Mouse (Mus musculus) kidney, embryonic 15.5 days (tissue): ENCODE measurements around the gene 1700125H20Rik. TPM values are rescaled to one million over a fixed set of nuclear protein-coding genes. Genes with fewer than 3 reads are reported as not detected.
"Not testable (repeated sequence)": the region's sequence is repeated elsewhere in the genome, so short reads cannot be mapped to it uniquely, and the experiment has no call there.

Experiments used
- ATAC-seq: fragments of 200-750 bp; cut with Nextera tagmentation; replicated peaks from 2 replicates; pipeline ENCODE4 v1.8.0; 2017; ENCODE audit warnings: moderate TSS enrichment; ENCODE audit not compliant: low FRiP score
- H3K27ac ChIP-seq: fragments of 300-500 bp; sonication (generic); 2 replicates; pipeline ENCODE4 v1.5.1; 2015; ENCODE audit warnings: mild to moderate bottlenecking, inconsistent platforms
- H3K27me3 ChIP-seq: fragments of 300-500 bp; sonication (generic); 2 replicates; pipeline ENCODE4 v1.6.1; 2015; ENCODE audit warnings: inconsistent platforms
- H3K36me3 ChIP-seq: fragments of 300-500 bp; sonication (generic); 2 replicates; pipeline ENCODE4 v1.6.1; 2015; ENCODE audit warnings: inconsistent platforms
- H3K4me1 ChIP-seq: fragments of 300-500 bp; sonication (generic); 2 replicates; pipeline ENCODE4 v1.6.1; 2015; ENCODE audit warnings: inconsistent platforms
- H3K4me2 ChIP-seq: fragments of 300-500 bp; sonication (generic); 2 replicates; pipeline ENCODE4 v1.6.1; 2015; ENCODE audit warnings: moderate library complexity, mild to moderate bottlenecking, inconsistent platforms
- H3K4me3 ChIP-seq: fragments of 300-500 bp; sonication (generic); replicated peaks from 2 replicates; pipeline ENCODE4 v1.5.1; 2015; ENCODE audit warnings: mild to moderate bottlenecking, inconsistent platforms
- H3K9ac ChIP-seq: fragments of 300-500 bp; sonication (generic); 2 replicates; pipeline ENCODE4 v1.6.1; 2015; ENCODE audit warnings: mild to moderate bottlenecking, inconsistent platforms
- H3K9me3 ChIP-seq: fragments of 300-500 bp; sonication (generic); replicated peaks from 2 replicates; pipeline ENCODE4 v1.6.1; 2016; ENCODE audit warnings: inconsistent platforms
- WGBS: fragments of 180-500 bp; shearing (Covaris S2); methylation state at CpG from one replicate; pipeline ENCODE4 v1.1.7; 2015; ENCODE audit warnings: mixed read lengths; 5-methylcytosine and 5-hydroxymethylcytosine counted together
- polyA plus RNA-seq: library from polyadenylated mRNA; unstranded; fragments of >200 nt; fragmentation: Nextera tagmentation; extraction: Ambion mirVana; gene quantifications from 2 replicates; pipeline ENCODE4 v1.2.1, GENCODE M21; 2015

Gene 1700125H20Rik
- polyA plus RNA-seq, 1 experiment from 2014 or later: 0.32 TPM

GRCm38 (mm10) chr11:85163014-85163413 is 7.2 kb upstream of the 1700125H20Rik start:
- H3K9me3 ChIP-seq, H3K9ac ChIP-seq, H3K27ac ChIP-seq, H3K4me3 ChIP-seq, H3K36me3 ChIP-seq, H3K4me2 ChIP-seq, H3K4me1 ChIP-seq, H3K27me3 ChIP-seq, ATAC-seq: not testable (repeated sequence)
- WGBS: 84% methylated on average over 1 of the region's 1 CpGs

GRCm38 (mm10) chr11:85164371-85164770 is 5.8 kb upstream of the 1700125H20Rik start:
- Histone ChIP-seq H3K9ac (no peak overlapping the region), H3K27ac (no peak overlapping the region), H3K4me1 (no peaks in the 10 kb centered on the region), H3K9me3 (no peaks in the 10 kb centered on the region), H3K4me3 (no peak overlapping the region), H3K4me2 (no peak overlapping the region), H3K36me3 (no peaks in the 10 kb centered on the region), H3K27me3 (no peaks in the 10 kb centered on the region)
- no peak for ATAC-seq

- Histone ChIP-seq H3K9ac (no peak overlapping the region), H3K9me3 (no peaks in the 10 kb centered on the region), H3K27me3 (no peaks in the 10 kb centered on the region), H3K36me3 (no peaks in the 10 kb centered on the region), H3K4me1 (peaks cover 5% of the 10 kb centered on the region), H3K4me2 (no peak overlapping the region), H3K27ac (no peak overlapping the region), H3K4me3 (no peak overlapping the region)
- ATAC-seq: no peak
- WGBS: 66% methylated on average over 1 of the region's 1 CpGs
These were observed 2.7 kb upstream of the 1700125H20Rik start for GRCm38 (mm10) chr11:85167503-85167902.

GRCm38 (mm10) chr11:85170833-85171232 is 629 bp downstream of the 1700125H20Rik start:
- H3K27ac ChIP-seq: no peak overlapping the region
- ATAC-seq: no peak; the same call in 1 of the 2 replicates
- H3K4me1 ChIP-seq: peaks cover 5% of the 10 kb centered on the region
- H3K36me3 ChIP-seq: no peaks in the 10 kb centered on the region
- H3K9me3 ChIP-seq: no peaks in the 10 kb centered on the region
- H3K9ac ChIP-seq: no peak overlapping the region
- no peaks in the 10 kb centered on the region for H3K27me3 ChIP-seq
- peak overlapping the region; percentile 55 for H3K4me2 ChIP-seq
- no peak overlapping the region for H3K4me3 ChIP-seq
- 29% methylated on average over 2 of the region's 2 CpGs for WGBS

- ATAC-seq: no peak
- 81% methylated on average over 3 of the region's 3 CpGs for WGBS
- Histone ChIP-seq H3K9ac (no peak overlapping the region), H3K4me3 (no peak overlapping the region), H3K4me2 (no peak overlapping the region), H3K4me1 (no peaks in the 10 kb centered on the region; the same call in 1 of the 2 replicates), H3K27me3 (no peaks in the 10 kb centered on the region), H3K9me3 (no peaks in the 10 kb centered on the region), H3K27ac (no peak overlapping the region), H3K36me3 (no peaks in the 10 kb centered on the region)
These were observed 5.7 kb downstream of the 1700125H20Rik start for GRCm38 (mm10) chr11:85175941-85176340.

DNA sequence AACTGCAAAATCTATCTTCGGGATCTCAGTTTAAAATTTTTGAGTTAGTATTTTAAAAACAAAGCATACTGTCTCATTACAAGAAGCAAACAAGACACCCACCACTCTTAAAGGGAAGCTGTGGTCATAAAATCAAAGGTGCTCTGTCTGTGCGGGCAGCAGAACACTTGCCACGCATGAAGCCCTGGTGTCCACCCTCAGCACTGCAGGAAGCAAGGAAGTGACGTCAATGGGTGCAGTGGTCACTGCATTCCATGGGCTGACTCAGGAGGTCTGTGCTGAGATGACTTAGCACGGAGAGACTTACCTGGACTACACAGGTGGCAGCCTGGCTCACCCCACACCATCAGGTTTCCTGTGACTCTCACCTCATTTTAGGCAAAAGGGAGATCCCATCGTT is 7.6 kb downstream of the 1700125H20Rik start:
- Histone ChIP-seq H3K9me3 (no peaks in the 10 kb centered on the region), H3K4me2 (no peak overlapping the region), H3K4me3 (no peak overlapping the region), H3K27me3 (no peaks in the 10 kb centered on the region), H3K36me3 (no peaks in the 10 kb centered on the region), H3K9ac (no peak overlapping the region), H3K27ac (no peak overlapping the region), H3K4me1 (peaks cover 5% of the 10 kb centered on the region; the same call in 1 of the 2 replicates)
- WGBS: 80% methylated on average over 6 of the region's 6 CpGs
- ATAC-seq: no peak

DNA sequence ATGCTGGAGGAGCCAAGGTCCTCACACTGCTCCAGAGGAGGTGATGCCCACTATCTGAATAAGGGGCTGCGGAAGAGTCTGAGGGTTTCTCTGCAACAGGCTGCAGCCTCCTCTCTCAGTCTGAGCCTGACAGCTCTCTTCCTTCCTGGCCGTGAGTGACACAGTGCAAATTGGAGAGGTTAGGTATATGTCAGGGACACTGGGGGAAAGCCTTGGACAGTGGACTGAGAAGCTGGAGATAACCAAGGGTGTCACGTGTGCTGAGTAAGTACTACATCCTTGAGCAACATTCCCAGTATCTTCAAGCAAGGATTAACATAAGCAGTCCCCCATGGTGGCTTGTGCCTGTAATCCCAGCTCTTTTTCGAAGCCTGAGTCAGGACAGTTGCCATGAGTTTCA is 8.2 kb downstream of the 1700125H20Rik start:
- H3K4me3 ChIP-seq: no peak overlapping the region
- no peaks in the 10 kb centered on the region for H3K9me3 ChIP-seq
- H3K4me1 ChIP-seq: peaks cover 10% of the 10 kb centered on the region
- no peaks in the 10 kb centered on the region for H3K27me3 ChIP-seq
- 87% methylated on average over 4 of the region's 4 CpGs for WGBS
- no peaks in the 10 kb centered on the region for H3K36me3 ChIP-seq
- H3K4me2 ChIP-seq: no peak overlapping the region
- no peak overlapping the region for H3K9ac ChIP-seq
- H3K27ac ChIP-seq: no peak overlapping the region
- no peak for ATAC-seq

- peaks cover 18% of the 10 kb centered on the region for H3K4me1 ChIP-seq
- WGBS: 4% methylated on average over 20 of the region's 20 CpGs
These were observed 12.5 kb downstream of the 1700125H20Rik start for GRCm38 (mm10) chr11:85182617-85183283.

GRCm38 (mm10) chr11:85183284-85183779 is 13.1 kb downstream of the 1700125H20Rik start:
- peaks cover 18% of the 10 kb centered on the region for H3K4me1 ChIP-seq
- WGBS: 21% methylated on average over 13 of the region's 13 CpGs
- ATAC-seq: peak; percentile 40; the same call in 1 of the 2 replicates
- H3K27ac ChIP-seq: 0 out of 2 replicates have a peak overlapping the region, but pooled peaks have one; percentile 18
- H3K27me3 ChIP-seq: no peaks in the 10 kb centered on the region
- H3K4me3 ChIP-seq: peak overlapping the region; percentile 47
- H3K4me2 ChIP-seq: peak overlapping the region; percentile 71
- H3K9me3 ChIP-seq: no peaks in the 10 kb centered on the region
- H3K36me3 ChIP-seq: peaks cover 3% of the 10 kb centered on the region
- H3K9ac ChIP-seq: peak overlapping the region; percentile 50

More at GRCm38 (mm10) chr11:85182617-85183283, 12.5 kb downstream of the 1700125H20Rik start:
- Histone ChIP-seq H3K4me3 (peak overlapping the region; percentile 47), H3K36me3 (no peaks in the 10 kb centered on the region), H3K27me3 (no peaks in the 10 kb centered on the region), H3K27ac (0 out of 2 replicates have a peak overlapping the region, but pooled peaks have one; percentile 18), H3K9ac (peak overlapping the region; percentile 50), H3K4me2 (peak overlapping the region; percentile 71), H3K9me3 (no peaks in the 10 kb centered on the region)
- peak; percentile 83 for ATAC-seq

- peak overlapping the region; percentile 3; the same call in 1 of the 2 replicates for H3K27ac ChIP-seq
- H3K36me3 ChIP-seq: peaks cover 10% of the 10 kb centered on the region
- no peak for ATAC-seq
- no peak overlapping the region for H3K4me3 ChIP-seq
- H3K27me3 ChIP-seq: no peaks in the 10 kb centered on the region
- H3K4me1 ChIP-seq: peaks cover 18% of the 10 kb centered on the region
- H3K9me3 ChIP-seq: no peaks in the 10 kb centered on the region
- no peak overlapping the region for H3K9ac ChIP-seq
- no peak overlapping the region for H3K4me2 ChIP-seq
- 66% methylated on average over 5 of the region's 5 CpGs for WGBS
These were observed 13.9 kb downstream of the 1700125H20Rik start for GRCm38 (mm10) chr11:85184082-85184481.

GRCm38 (mm10) chr11:85184839-85185238 is 14.6 kb downstream of the 1700125H20Rik start:
- H3K27me3 ChIP-seq: no peaks in the 10 kb centered on the region
- no peak overlapping the region for H3K9ac ChIP-seq
- H3K27ac ChIP-seq: peak overlapping the region; percentile 3; the same call in 1 of the 2 replicates
- H3K4me3 ChIP-seq: no peak overlapping the region
- 58% methylated on average over 6 of the region's 6 CpGs for WGBS
- H3K4me2 ChIP-seq: no peak overlapping the region
- peak; percentile 68 for ATAC-seq
- H3K4me1 ChIP-seq: peaks cover 18% of the 10 kb centered on the region
- H3K36me3 ChIP-seq: peaks cover 18% of the 10 kb centered on the region
- no peaks in the 10 kb centered on the region for H3K9me3 ChIP-seq

GRCm38 (mm10) chr11:85189110-85189509 is 18.9 kb downstream of the 1700125H20Rik start:
- no peak overlapping the region for H3K4me3 ChIP-seq
- no peak for ATAC-seq
- no peaks in the 10 kb centered on the region for H3K9me3 ChIP-seq
- H3K9ac ChIP-seq: no peak overlapping the region
- peaks cover 58% of the 10 kb centered on the region for H3K36me3 ChIP-seq
- no peaks in the 10 kb centered on the region for H3K27me3 ChIP-seq
- H3K27ac ChIP-seq: no peak overlapping the region
- peaks cover 7% of the 10 kb centered on the region; the same call in 1 of the 2 replicates for H3K4me1 ChIP-seq
- no peak overlapping the region for H3K4me2 ChIP-seq
- 94% methylated on average over 4 of the region's 4 CpGs for WGBS
